Mouse (Mus musculus): Measurements from ENCODE around the gene Igsf3. TPM values are rescaled to one million over a fixed set of nuclear protein-coding genes. Genes with fewer than 3 reads are reported as not detected.
A peak's percentile ranks its signal among the peaks of the same experiment; 100 is the strongest.

The Igsf3 gene
- polyA plus RNA-seq, 1 experiment from 2014 or later = 35.7 TPM

DNA sequence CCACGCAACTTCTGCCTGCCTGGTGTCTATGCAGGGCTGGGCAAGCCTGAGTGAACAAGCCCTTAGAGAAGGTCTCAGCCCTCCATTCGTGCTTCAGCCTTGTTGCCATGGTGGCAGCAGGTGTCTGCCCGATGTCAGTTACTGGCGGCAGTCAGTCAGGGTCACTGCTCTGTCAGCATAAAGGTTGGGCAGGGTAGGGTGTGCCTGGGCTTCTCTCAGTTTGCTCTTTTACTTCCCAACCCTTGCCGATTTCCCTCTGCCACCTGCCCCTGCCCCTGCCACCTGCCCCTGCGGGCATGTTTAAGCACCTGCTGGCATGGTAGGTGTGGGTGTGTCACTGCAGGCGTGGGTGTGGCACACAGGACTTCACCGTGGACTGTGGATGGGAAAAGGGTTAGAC, 67.6 kb downstream of the Igsf3 start:
- no peak for DNase-seq (ENCODE audit: low spot score)

DNA sequence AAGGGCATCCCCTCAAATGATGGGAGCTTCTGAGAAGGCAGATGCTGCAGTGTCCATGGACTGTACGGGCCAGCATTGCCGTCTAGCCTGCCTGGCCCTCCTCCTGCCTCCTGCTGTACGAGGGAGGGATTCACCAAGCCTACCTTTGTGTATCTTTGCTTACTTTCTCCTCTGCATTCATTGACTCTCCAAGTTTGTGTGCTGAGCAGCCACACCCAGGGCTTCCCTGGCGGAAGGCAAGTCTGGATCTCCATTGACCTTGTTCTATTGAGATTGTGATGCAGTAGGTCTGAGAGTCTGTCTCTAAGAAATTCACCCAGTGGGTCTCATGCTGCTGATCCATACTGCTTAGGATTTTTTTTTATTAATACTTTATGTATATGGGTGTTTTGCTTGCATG, 70.4 kb downstream of the Igsf3 start:
- DNase-seq (ENCODE audit: low spot score) = no peak

DNA sequence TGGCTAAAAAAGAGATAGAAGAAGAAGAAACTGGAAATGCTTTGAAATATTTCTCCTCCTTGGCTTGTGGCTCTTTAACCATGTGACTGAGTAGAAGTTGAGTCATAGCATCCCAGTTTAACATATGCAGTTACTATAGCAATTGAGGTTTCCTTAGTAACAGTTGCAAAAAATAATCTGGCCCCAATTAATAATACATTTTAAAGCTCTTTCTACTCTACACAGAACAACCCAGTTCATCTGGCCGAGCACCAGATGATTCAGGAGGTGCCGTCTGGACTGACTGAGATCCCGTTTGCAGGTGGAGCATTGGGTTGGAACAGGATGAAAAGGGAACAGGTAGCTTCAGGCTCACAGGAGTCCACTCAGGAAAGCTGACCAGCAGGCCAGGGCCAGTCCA, 71.9 kb downstream of the Igsf3 start:
- no peak for DNase-seq (ENCODE audit: low spot score)

DNA sequence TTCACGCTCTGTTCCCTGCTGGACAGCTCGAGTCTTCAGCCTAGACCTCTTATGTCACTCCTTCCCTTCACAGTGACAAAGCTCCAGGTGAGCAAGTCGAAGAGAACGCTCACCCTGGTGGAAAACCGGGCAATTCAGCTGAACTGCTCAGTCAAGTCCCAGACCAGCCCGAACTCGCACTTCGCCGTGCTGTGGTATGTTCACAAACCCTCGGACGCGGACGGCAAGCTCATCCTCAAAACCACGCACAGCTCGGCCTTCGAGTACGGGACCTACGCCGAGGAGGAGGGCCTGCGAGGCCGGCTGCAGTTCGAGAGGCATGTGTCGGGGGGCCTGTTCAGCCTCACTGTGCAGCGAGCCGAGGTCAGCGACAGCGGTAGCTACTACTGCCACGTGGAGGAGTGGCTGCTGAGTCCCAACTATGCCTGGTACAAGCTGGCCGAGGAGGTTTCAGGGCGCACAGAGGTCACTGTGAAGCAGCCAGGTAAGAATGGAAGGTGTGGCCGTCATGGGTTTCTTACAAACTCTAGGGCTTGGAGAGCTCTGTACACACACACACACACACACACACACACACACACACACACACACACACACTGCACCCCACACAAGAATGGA, 74.0 kb downstream of the Igsf3 start:
- no peak for DNase-seq (ENCODE audit: low spot score)

DNA sequence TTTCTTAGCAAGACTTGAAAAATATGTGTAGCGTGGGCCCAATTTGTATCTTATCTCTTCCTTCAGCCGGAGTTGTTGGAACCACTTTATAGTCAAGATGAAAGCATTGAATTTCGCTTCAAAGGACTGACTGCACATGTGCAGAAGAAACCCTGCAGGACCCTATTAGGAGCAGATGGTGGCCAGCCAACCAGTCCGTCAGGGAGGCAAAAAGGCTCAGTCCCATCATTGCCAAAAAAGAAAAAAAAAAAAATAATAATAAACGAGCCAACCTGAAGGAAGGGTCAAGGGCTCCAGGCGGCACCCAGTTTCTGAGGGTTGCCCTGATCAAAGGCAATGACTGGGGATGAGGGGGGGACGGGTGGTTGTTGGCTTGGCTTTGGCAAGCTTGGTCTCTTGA, 83.7 kb downstream of the Igsf3 start:
- no peak for DNase-seq (ENCODE audit: low spot score)

DNA sequence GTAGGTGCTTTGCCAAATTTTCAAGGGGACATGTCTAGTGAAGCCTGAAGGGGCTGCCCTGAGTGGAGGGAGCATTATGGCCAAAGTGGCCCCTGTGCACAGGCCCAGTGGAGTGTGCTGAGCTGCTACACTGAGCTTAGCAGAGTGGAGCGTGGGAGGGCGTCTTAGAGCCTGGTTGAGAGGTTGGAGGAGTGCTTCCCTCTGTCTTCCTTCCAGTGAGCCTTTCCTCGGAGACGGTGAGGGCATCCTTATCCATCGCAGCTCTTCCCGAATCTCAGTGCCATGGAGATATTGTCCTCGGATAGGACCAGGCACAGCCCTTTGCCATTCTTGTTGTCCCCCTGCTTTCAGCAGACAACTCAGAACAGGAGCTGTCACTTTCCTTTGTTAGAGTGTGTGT, 84.2 kb downstream of the Igsf3 start:
- no peak for DNase-seq (ENCODE audit: low spot score)

DNA sequence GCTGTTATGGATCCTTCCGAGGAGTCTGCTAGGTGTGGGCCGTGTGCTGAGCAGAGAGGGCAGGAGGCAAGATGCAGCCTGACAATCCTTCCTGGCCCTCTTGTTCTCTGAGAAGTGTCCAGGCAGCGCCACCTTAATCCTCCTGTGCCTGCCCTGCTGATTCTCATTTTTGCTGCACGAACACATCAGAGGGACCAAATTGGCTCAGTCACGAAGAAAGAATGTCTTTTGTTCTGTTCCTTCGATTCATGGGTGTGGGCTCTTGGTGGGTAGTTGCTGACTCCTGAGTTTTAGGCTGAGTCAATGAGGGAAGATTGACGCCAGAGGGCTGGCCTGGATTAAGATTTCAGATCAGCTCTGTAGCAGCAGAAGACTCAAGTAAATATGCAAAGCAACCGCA, 84.9 kb downstream of the Igsf3 start:
- DNase-seq (ENCODE audit: low spot score) = no peak

DNA sequence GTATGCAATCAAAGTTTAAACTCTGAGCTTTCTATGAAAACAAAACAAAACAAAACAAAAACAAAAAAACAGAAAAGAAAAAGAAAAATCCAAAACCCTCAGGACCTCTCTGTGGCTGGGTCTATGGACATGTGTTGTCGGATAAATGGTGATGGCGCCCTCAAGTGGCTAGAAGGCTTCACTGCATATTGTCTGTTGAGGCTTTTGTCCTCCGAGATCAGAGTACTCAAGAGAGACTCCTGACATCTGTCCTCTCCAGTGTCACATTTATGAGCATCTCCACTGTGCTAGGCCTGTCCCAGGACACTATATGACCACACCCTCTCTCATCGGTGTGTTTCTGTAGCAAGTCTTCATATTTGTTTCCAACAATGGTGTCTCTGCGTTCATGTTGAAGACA, 85.4 kb downstream of the Igsf3 start:
- peak; percentile 86 for DNase-seq (ENCODE audit: low spot score)

DNA sequence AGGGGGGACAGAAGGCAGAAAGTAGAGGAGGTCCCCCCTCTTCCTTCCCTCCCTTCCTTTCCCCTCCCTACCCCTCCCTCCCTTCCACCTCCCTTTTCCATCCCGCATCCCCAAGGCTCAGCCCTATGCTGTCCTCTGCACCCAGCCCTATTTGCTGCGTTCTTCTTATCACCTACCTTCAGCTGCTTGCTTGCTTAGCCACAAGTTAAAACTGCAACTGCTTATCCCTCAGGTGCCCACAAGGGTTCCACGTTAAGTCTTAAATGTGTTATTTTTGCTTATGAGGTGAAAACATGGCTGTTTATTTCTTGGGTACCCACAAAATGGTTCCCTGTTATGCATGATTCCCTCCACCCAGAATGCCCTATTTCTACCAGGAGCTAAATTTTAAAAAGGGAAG, 86.6 kb downstream of the Igsf3 start:
- DNase-seq (ENCODE audit: low spot score) = no peak

DNA sequence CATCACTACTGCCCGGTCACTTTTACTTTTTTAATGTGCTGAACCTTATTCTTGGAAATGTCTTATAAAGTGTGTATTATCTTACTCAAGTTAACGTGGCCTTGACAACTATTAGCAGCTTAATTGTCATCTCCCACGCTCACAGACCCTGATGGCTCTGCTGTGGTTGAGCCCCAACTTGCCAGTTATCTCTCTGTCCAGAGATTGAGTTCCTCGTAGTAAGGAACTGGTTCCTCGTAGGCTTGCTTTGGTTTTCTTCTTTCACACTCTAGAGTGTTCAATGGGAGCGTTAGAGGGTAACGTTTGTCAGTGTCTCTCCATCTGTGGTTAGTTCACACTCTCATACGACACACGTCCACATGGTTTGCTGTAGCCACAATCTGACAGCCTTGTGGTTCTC, 92.8 kb downstream of the Igsf3 start:
- no peak for DNase-seq (ENCODE audit: low spot score)

DNA sequence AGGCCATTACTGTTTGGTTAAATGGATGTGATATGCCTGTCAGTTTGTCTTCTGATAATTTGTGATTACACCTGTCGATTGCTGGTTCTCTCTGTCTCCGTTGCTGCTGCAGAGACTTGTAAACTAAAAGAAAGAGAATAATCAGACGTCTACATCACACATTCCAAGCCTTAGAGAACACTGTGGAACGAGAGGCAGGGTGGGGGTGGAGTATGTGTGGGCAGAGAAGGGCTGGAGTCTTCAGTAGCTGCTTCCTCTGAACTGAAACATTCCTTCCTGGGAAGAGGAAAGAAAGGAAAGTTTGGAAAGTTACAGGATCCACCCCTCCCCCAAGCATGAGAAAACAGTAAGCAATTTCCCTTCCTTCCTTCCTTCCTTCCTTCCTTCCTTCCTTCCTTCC, 95.0 kb downstream of the Igsf3 start:
- DNase-seq (ENCODE audit: low spot score) = no peak

DNA sequence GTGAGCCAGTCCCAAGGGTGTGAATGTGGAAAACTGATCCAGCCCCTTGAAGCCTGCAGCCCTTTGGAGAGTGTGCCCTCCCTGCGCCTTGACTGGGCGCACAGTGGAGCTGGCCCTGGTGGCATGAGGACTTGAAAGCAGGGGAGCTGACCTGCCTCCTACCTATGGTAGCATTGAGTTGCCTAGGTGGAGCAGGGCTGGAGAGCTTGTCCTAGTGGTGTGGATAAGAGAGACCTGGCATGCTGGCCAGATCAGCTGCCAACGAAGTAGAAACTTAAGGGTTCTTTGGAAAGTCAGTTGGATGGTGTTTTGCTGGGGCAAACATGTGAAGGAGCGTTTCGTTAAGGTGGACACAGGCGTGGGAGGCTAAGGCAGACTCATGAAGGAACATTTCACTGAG, 105.1 kb downstream of the Igsf3 start:
- DNase-seq (ENCODE audit: low spot score) = no peak

DNA sequence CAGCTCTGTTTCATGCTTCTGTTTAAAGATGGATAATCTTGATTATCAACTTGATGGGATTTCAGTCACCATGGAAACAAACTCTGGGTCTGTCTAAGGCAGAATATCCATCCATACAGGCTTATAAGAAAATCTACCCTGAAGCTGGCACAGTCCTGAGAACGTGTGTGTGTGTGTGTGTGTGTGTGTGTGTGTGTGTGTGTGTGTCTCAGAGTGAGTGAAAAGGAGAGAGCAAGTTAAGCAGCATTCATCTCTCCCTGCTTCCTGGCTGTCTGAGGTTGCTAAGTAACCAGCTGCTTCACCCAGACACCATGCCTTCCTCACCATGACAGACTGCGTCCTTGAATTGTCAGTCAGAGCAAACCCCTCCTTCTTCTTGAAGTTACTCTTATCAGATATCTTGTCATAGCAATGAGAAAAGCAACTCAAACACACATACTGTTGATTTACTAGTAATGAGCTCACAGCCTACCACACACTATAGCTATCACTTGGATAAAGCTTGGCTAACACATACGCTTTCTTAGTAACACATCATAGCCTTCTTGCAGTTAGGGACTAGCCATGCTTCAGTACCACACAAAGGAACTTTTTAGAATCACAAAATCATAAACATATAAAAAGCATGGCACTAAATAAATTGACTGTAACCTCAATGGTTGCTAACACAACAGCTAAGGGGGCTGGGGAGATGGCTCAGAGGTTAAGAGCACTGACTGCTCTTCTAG, 106.5 kb downstream of the Igsf3 start:
- DNase-seq (ENCODE audit: low spot score) = no peak

DNA sequence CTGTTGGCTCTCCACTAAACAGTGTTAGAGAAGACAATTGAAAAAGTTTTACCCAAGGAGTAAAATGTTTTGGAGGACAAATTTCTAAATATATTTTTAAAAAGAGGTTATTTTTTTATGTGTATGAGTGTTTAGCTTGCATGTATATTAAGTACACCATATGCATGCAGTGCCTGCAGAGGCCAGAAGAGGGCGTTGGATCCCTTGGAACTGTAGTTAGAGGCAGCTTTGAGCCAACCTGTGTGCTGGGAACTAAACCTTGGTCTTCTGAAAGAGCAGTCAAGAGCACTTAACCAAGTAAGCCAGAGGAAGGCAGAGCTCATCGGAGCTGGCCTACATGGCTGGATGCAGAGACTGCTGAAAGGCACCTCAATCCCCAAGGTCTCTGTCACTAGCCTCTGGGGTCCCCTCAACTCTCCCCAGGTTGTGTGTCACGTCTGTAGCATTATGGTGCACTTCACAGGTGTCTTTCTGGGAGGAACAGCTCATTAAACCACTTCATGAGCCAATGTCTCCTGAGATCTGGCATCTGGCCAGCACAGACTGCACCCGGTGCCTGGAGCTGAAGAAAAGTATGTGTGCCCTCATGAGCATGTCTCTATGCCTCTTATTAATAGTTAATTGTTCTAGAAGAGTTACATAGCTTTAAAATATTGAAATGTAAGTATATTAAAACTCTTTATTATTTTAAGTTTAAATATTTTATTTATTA, 109.3 kb downstream of the Igsf3 start:
- no peak for DNase-seq (ENCODE audit: low spot score)

DNA sequence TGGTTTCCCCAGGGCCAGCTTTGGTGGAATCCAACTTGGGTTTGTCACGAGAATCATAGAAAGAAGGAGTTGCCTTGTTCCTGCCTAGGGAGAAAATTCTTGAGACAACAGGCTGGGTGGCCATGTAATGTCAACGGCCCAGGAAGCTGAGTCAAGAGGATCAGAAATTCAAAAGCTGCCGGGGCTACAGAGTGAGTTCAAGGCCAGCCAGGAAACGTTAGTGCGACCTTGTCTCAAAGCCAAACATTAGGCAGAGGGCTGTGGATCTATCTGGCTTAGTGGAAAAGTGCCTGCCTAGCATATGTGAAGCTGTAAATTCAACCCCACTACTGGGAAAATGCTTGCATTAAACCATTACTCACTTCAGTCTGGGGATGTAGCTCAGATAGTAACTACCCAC, 110.6 kb downstream of the Igsf3 start:
- no peak for DNase-seq (ENCODE audit: low spot score)

DNA sequence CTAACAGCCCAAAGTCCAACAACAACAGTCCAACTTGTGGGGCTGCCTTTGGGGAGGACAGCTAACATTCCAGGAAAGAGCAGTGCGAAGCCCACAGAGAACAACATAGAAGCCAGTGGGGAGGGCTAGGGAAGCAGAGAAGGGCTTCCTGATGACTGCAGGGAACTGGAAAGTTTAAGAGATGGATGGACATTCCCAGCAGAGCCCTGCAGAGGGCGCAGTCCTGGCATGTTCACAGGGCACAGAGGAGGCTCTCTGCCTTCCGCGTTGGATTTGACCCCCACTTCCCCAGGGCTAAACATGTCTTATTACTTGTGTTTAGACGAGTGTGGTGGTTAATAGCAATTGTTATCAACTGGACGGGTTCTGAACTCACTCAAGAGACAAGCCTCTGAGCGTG, 111.3 kb downstream of the Igsf3 start:
- DNase-seq (ENCODE audit: low spot score) = no peak

DNA sequence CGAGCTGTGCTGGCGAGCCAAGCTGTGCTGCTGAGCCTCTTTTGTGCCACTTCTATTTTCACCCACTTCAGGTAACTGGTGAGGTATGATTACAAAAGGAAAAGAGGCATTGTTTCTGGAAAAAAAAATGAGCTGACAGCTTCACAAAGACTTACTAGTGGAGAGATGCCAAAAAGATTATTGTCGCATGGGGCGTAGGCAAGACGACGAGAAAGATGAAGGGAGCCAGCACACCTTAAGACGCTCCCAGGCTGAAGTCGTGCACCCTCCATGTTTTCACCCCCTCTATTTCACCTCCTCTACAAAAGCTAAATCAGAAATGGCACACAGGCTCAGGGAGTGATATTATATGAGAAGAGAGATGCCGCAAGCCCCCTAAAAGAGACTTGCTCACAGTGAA, 113.6 kb downstream of the Igsf3 start:
- DNase-seq (ENCODE audit: low spot score) = no peak

DNA sequence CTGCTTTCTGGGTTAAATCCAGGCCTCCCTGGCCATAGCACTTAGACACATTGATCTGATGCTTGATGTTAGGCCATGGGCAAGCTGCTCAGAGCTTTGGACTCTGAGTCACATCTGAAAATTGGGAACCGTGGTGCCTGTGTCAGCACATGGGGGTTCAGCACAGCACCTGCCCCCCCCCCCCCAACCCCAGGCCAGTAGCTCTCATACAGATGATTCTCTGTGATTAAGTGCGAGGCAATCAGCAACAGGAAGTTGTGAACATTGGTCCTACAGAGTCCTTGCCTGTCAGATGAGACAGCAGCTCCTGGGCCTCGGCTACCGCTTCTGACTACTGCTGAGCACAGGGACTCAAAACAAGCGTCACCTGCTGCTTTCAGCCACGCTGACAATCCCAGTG, 116.0 kb downstream of the Igsf3 start:
- peak; percentile 39 for DNase-seq (ENCODE audit: low spot score)

DNA sequence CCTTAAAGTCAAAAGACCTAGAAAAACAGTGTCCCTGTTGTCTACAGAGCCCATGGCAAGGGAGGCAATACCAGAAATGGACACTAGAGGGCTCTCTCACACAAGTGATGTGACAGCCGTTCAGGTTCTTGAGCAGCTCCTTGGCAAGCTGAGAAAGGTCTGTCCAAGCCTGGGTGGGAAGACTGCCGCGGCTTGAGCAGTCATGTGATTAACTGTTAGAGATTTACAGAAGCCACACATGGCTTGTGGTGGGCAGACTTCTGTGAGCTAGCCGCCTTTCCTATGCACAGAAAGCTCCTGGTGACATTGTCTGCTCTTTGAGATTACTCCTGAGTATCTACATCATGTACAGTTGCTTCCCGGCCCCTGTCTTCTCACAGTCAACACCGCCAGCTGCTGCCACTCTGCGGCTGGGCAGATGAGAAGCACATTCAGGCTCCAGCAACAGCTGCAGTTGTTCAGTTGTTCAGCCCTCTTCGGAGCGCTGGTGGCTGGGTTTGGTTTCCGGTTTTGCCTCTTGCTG, 117.1 kb downstream of the Igsf3 start:
- DNase-seq (ENCODE audit: low spot score) = peak; percentile 98

DNA sequence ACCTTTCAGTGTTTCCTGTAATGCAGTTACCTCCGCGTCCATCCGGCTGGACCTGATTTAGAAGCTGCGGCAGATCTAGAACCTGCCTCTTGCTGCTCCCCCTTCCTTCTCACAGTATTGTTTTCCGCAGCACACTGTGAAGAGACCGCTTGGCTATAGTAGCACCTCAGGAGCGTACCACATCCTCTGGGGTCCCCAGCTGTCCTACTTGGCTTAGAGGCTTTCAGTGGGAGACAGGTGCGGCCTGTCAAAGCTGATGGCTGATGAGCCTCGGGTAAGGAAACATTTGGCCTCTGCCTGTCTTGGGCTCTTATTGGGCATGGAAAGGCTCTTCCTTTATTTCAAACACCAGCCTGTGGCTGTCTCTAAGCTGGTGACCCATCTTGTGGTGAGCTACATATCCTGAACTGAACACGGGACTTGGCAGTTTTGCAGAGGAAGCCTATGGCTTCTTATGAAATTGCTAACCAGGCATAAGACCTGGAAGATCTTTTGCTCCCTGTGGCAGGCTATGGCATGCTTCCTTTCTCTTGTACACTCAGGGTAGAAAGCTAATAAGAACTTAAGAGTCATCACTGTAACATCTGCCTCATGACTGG, 120.6 kb downstream of the Igsf3 start:
- DNase-seq (ENCODE audit: low spot score) = peak; percentile 90

DNA sequence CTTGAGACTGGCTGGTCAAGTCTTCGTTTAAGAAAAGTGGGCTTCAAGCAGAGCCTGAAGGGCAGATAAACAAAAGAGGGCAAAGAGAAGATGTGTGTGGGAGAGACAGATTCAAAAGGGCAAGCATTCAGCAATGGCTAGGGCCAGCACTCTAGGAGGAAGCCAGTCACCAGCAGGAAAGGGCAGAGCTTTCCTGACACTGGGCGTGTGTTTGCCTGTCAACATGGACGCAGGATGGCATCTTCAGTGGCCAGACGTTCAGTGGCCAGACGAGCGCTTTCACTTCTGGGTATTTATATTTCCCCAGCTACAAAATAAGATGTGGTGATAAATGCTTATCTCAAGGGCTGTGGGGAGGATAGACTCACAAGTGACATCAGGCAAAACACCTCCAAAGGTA, 123.0 kb downstream of the Igsf3 start:
- no peak for DNase-seq (ENCODE audit: low spot score)

DNA sequence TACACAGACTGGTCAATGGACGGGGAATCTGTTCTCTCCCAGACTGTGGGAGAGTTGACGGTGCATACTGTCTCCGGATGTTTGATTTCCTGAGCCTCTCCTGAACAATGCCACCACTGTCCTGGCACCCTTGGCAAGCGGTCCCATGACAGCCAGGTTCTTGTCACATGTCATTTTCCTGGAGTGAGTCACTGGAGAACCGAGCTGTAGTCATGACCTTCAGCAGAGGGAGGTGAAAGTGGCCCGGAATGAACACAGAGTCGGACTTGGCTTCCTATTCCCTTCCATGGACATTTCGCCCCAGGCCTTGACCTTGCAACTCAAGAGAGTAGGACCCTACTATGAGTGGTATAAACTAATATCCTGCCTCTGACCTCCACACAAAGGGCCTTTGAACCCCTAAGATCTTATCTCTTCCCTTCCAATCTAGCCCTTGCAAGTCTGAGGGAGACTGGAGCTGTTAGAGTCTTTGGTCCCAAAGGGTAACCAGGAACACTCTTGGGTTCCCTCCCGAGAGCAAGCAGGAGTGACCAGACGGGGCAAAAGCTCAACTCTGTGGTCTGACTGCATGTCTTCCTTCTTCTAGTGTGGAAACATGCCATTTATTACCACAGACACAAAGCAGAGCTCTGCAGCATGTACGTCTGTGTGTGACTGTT, 123.6 kb downstream of the Igsf3 start:
- DNase-seq (ENCODE audit: low spot score) = no peak

All from thymus, postnatal 0 days (tissue).